20 mouse cellular contexts compared by ENCODE assay signal in genomic region chr8:79476012-79476411, GRCm38 (mm10).
A peak's percentile ranks its signal among the peaks of the same experiment; 100 is the strongest.
DNase-seq lines count a peak whose midpoint lies in the region; ATAC-seq and TF ChIP-seq lines count a peak whose summit lies in the region.
"Had no signal": no experiment of that assay in that cellular context is flagged by ENCODE, and none has a peak within 500 bp of the region (broad histone marks: within the 10 kb centered on the region; RNA-seq: fewer than 3 reads in every experiment).

No protein-coding gene starts in this region.

- no peak overlapping the region for H3K9ac ChIP-seq in hindbrain, postnatal 0 days (replicated peaks; ENCODE audit: low read length)
- H3K9ac ChIP-seq in hindbrain, embryonic 14.5 days = no peak overlapping the region
- H3K9ac ChIP-seq: forebrain, embryonic 13.5 days; forebrain, postnatal 0 days; heart, embryonic 12.5 days; intestine, embryonic 15.5 days had no signal

- no peak overlapping the region for H3K4me2 ChIP-seq in hindbrain, postnatal 0 days (ENCODE audit: low read depth, low read length)
- no peak overlapping the region for H3K4me2 ChIP-seq in hindbrain, embryonic 14.5 days (replicated peaks)
- H3K4me2 ChIP-seq: forebrain, embryonic 13.5 days; heart, embryonic 12.5 days; intestine, embryonic 15.5 days had no signal

- no peak overlapping the region for H3K27ac ChIP-seq in hindbrain, postnatal 0 days
- no peak overlapping the region for H3K27ac ChIP-seq in hindbrain, embryonic 14.5 days
- H3K27ac ChIP-seq: forebrain, embryonic 13.5 days; intestine, embryonic 15.5 days had no signal

- no peaks in the 10 kb centered on the region for H3K9me3 ChIP-seq in hindbrain, postnatal 0 days (ENCODE audit: low read length)
- no peaks in the 10 kb centered on the region for H3K9me3 ChIP-seq in hindbrain, embryonic 14.5 days (ENCODE audit: control insufficient read depth, low read length)
- H3K9me3 ChIP-seq: forebrain, embryonic 13.5 days; G1E; heart, embryonic 12.5 days; intestine, embryonic 15.5 days had no signal

- no peak for TF ChIP-seq CTCF in hindbrain, postnatal 0 days (IDR thresholded peaks at IDR 0.05; ENCODE audit: low read depth)

- no peak overlapping the region for H3K4me3 ChIP-seq in hindbrain, postnatal 0 days (ENCODE audit: low read length)
- H3K4me3 ChIP-seq in hindbrain, embryonic 14.5 days (replicated peaks; ENCODE audit: low read length) = no peak overlapping the region
- H3K4me3 ChIP-seq: forebrain, embryonic 13.5 days; heart, embryonic 12.5 days; intestine, embryonic 15.5 days had no signal

- no peaks in the 10 kb centered on the region for H3K27me3 ChIP-seq in hindbrain, postnatal 0 days (ENCODE audit: insufficient read depth, low read length)
- H3K27me3 ChIP-seq in hindbrain, embryonic 14.5 days (ENCODE audit: control insufficient read depth, insufficient read depth, low read length) = no peaks in the 10 kb centered on the region
- H3K27me3 ChIP-seq: forebrain, embryonic 13.5 days; heart, embryonic 12.5 days; intestine, embryonic 15.5 days had no signal

- WGBS in hindbrain, postnatal 0 days = 29% methylated on average over 5 of the region's 5 CpGs
- WGBS in hindbrain, embryonic 14.5 days = 27% methylated on average over 5 of the region's 5 CpGs

- DNase-seq in embryo, embryonic 10.5 days (ENCODE audit: low spot score) = peak; percentile 15
- DNase-seq in embryo, embryonic 10 days (ENCODE audit: low spot score) = no peak
- no peak for DNase-seq in hindbrain, postnatal 0 days (ENCODE audit: low spot score)
- DNase-seq in hindbrain, embryonic 14.5 days (ENCODE audit: low spot score) = no peak
- peak; percentile 8 for DNase-seq in testis, postnatal 10 days (ENCODE audit: low spot score)
- no peak for DNase-seq in testis, postnatal 14 days (ENCODE audit: low spot score)
- DNase-seq in Muller cell, postnatal 12 days (ENCODE audit: inconsistent ontology term) = no peak
- DNase-seq: adrenal gland, postnatal 10 days; B cell, adult 2 months; cerebellum, adult 11 months; cerebellum, adult 8-10 months; cerebellum, postnatal 14 days; forebrain, postnatal 0 days; gastrocnemius, postnatal 14 days had no signal

- ATAC-seq in hindbrain, postnatal 0 days = peak; percentile 62; the same call in 1 of the 2 replicates
- ATAC-seq in hindbrain, embryonic 14.5 days (ENCODE audit: low FRiP score) = no peak
- ATAC-seq: CD4-positive, CD25-positive, alpha-beta regulatory T cell, adult 4 months; forebrain, embryonic 13.5 days; forebrain, postnatal 0 days; hindbrain, embryonic 16.5 days; intestine, embryonic 15.5 days had no signal

- H3K4me1 ChIP-seq in hindbrain, postnatal 0 days (ENCODE audit: insufficient read depth, low read length) = no peaks in the 10 kb centered on the region
- H3K4me1 ChIP-seq in hindbrain, embryonic 14.5 days (replicated peaks; ENCODE audit: control insufficient read depth, insufficient read depth, low read length) = no peaks in the 10 kb centered on the region
- H3K4me1 ChIP-seq: forebrain, embryonic 13.5 days; heart, embryonic 12.5 days; intestine, embryonic 15.5 days had no signal

- no peaks in the 10 kb centered on the region for H3K36me3 ChIP-seq in hindbrain, postnatal 0 days (ENCODE audit: insufficient read depth, low read length)
- no peaks in the 10 kb centered on the region for H3K36me3 ChIP-seq in hindbrain, embryonic 14.5 days (replicated peaks; ENCODE audit: control insufficient read depth, insufficient read depth)
- H3K36me3 ChIP-seq: G1E; heart, embryonic 12.5 days; intestine, embryonic 15.5 days had no signal

Comparison
In these comparisons a context has a peak if more than half of its experiments do, and no peak if none do; other contexts are left out.
1. DNase-seq: peak in embryo, embryonic 10.5 days (single experiment) and testis, postnatal 10 days (single experiment); none in embryo, embryonic 10 days (single experiment), hindbrain, postnatal 0 days (single experiment), hindbrain, embryonic 14.5 days (single experiment), testis, postnatal 14 days (single experiment) and Muller cell, postnatal 12 days (single experiment).